Mouse (Mus musculus) intestine, embryonic 14.5 days (tissue): ENCODE data around the gene Irf2bp1. TPM values are rescaled to one million over a fixed set of nuclear protein-coding genes. Genes with fewer than 3 reads are reported as not detected.

ENCODE experiments used
- ATAC-seq: fragments of 200-750 bp; cut with Nextera tagmentation; replicated peaks from 2 replicates; pipeline ENCODE4 v1.8.0; 2017; ENCODE audit warnings: low read depth, moderate number of reproducible peaks, moderate TSS enrichment, moderate library complexity; ENCODE audit not compliant: low FRiP score, low TSS enrichment
- DNase-seq: peaks from one replicate; pipeline ENCODE4 v3.0.0-alpha.2; 2018; ENCODE audit warnings: low spot score
- H3K27ac ChIP-seq: fragments of 300-500 bp; sonication (generic); 2 replicates; pipeline ENCODE4 v1.5.1; 2014; ENCODE audit warnings: low read depth, mild to moderate bottlenecking, control low read depth
- H3K27me3 ChIP-seq: fragments of 300-500 bp; sonication (generic); replicated peaks from 2 replicates; pipeline ENCODE4 v1.6.1; 2014; ENCODE audit warnings: low read length, control low read depth; ENCODE audit not compliant: control insufficient read depth, insufficient read depth
- H3K36me3 ChIP-seq: fragments of 300-500 bp; sonication (generic); 2 replicates; pipeline ENCODE4 v1.6.1; 2014; ENCODE audit warnings: low read length, control low read depth; ENCODE audit not compliant: control insufficient read depth, insufficient read depth
- H3K4me1 ChIP-seq: fragments of 300-500 bp; sonication (generic); replicated peaks from 2 replicates; pipeline ENCODE4 v1.6.1; 2014; ENCODE audit warnings: low read length, control low read depth, mixed read lengths; ENCODE audit not compliant: control insufficient read depth, insufficient read depth
- H3K4me2 ChIP-seq: fragments of 300-500 bp; sonication (generic); 2 replicates; pipeline ENCODE4 v1.6.1; 2014; ENCODE audit warnings: low read length
- H3K4me3 ChIP-seq: fragments of 300-500 bp; sonication (generic); 2 replicates; pipeline ENCODE4 v1.5.1; 2014; ENCODE audit warnings: low read depth, low read length, control low read depth, mixed read lengths
- H3K9ac ChIP-seq: fragments of 300-500 bp; sonication (generic); 2 replicates; pipeline ENCODE4 v1.6.1; 2014; ENCODE audit warnings: mild to moderate bottlenecking, low read length
- H3K9me3 ChIP-seq: fragments of 300-500 bp; sonication (generic); 2 replicates; pipeline ENCODE4 v1.6.1; 2016; ENCODE audit warnings: low read length, control low read depth; ENCODE audit not compliant: control insufficient read depth
- WGBS: fragments of 180-500 bp; shearing (Covaris S2); extraction: QIAGEN DNeasy Blood & Tissue Kit; methylation state at CpG from one replicate; pipeline ENCODE4 v1.1.7; 2014; 5-methylcytosine and 5-hydroxymethylcytosine counted together
- polyA plus RNA-seq: library from polyadenylated mRNA; unstranded; fragments of >200 nt; fragmentation: Nextera tagmentation; extraction: Ambion mirVana; gene quantifications from 2 replicates; pipeline ENCODE4 v1.2.1, GENCODE M21; 2014

Irf2bp1 gene
- polyA plus RNA-seq, 1 experiment from 2014 or later = 29.6 TPM

GRCm38 (mm10) chr7:18991660-18992293, 12.1 kb upstream of the Irf2bp1 start:
- H3K27ac ChIP-seq = no peak overlapping the region
- peaks cover 9% of the 10 kb centered on the region for H3K4me1 ChIP-seq
- peaks cover 29% of the 10 kb centered on the region for H3K27me3 ChIP-seq
- peaks cover 15% of the 10 kb centered on the region; the same call in 1 of the 2 replicates for H3K36me3 ChIP-seq
- under 1% methylated on average over 58 of the region's 59 CpGs for WGBS
- H3K4me2 ChIP-seq = peak overlapping the region; percentile 81
- ATAC-seq (0 out of 2 replicates have a peak, but pooled peaks have one; percentile 17), DNase-seq (peak; percentile 71)
- no peaks in the 10 kb centered on the region for H3K9me3 ChIP-seq
- peak overlapping the region; percentile 51 for H3K4me3 ChIP-seq
- H3K9ac ChIP-seq = peak overlapping the region; percentile 42

DNA sequence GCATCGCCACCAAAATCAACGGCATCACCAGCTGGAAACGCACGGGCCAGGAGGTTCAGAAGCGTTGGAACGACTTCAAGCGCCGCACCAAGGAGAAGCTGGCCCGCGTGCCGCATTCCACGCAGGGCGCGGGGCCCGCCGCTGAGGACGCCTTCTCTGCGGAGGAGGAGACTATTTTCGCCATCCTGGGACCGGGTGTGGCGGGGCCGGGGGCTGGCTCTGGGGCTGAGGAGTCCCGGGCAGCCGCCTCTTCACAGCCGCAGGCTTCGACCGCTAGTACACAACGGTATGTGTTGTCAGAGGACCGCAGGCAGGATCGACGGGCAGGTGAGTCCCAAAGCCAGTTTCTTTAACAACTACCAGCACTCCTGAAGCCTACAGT, 11.6 kb upstream of the Irf2bp1 start:
- Histone ChIP-seq H3K4me2 (peak overlapping the region; percentile 81), H3K9me3 (no peaks in the 10 kb centered on the region), H3K9ac (peak overlapping the region; percentile 42), H3K4me1 (peaks cover 9% of the 10 kb centered on the region), H3K27me3 (peaks cover 29% of the 10 kb centered on the region), H3K36me3 (peaks cover 16% of the 10 kb centered on the region; the same call in 1 of the 2 replicates), H3K4me3 (peak overlapping the region; percentile 51), H3K27ac (no peak overlapping the region)
- 3% methylated on average over 31 of the region's 31 CpGs for WGBS
- DNase-seq (no peak), ATAC-seq (no peak)

DNA sequence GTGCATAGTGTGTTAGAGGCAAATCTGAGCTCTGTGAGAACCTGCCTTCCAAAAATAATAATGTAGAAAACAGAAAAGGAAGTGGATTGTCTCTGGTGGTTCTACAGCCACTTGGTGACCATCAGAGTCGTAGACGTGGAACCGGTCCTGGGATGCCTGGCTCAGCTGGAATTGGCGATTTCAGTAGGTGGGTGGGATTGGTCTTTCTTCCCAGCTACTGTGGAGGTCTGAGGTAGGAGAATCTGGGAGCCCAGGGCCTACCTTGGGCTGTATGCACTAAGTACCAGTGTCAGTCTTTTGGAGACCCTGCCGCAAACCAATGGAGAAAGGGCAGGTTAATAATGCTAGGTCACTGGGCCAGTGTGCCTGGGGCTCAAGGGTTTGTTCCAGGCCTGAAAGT, 10.8 kb upstream of the Irf2bp1 start:
- Histone ChIP-seq H3K27ac (no peak overlapping the region), H3K9ac (no peak overlapping the region), H3K27me3 (peaks cover 25% of the 10 kb centered on the region), H3K36me3 (peaks cover 16% of the 10 kb centered on the region; the same call in 1 of the 2 replicates), H3K4me1 (peaks cover 9% of the 10 kb centered on the region), H3K4me3 (no peak overlapping the region), H3K9me3 (no peaks in the 10 kb centered on the region), H3K4me2 (no peak overlapping the region)
- DNase-seq = no peak
- WGBS = 86% methylated on average over 5 of the region's 5 CpGs
- ATAC-seq = no peak

- DNase-seq (no peak), ATAC-seq (no peak)
- Histone ChIP-seq H3K9me3 (no peaks in the 10 kb centered on the region), H3K9ac (no peak overlapping the region), H3K4me2 (no peak overlapping the region), H3K4me1 (peaks cover 17% of the 10 kb centered on the region), H3K27me3 (no peaks in the 10 kb centered on the region; the same call in 1 of the 2 replicates), H3K36me3 (peaks cover 16% of the 10 kb centered on the region; the same call in 1 of the 2 replicates), H3K27ac (no peak overlapping the region), H3K4me3 (no peak overlapping the region)
- 48% methylated on average over 9 of the region's 9 CpGs for WGBS
Observed at GRCm38 (mm10) chr7:18998835-18999234, 5.0 kb upstream of the Irf2bp1 start.

- H3K4me2 ChIP-seq = peak overlapping the region; percentile 63
- no peak for ATAC-seq
Observed at GRCm38 (mm10) chr7:19000421-19000820, 3.4 kb upstream of the Irf2bp1 start.

GRCm38 (mm10) chr7:19001066-19001806, 2.6 kb upstream of the Irf2bp1 start:
- H3K4me1 ChIP-seq = peaks cover 35% of the 10 kb centered on the region
- 31% methylated on average over 18 of the region's 18 CpGs for WGBS
- peak overlapping the region; percentile 65; the same call in 1 of the 2 replicates for H3K27ac ChIP-seq
- H3K27me3 ChIP-seq = no peaks in the 10 kb centered on the region
- ATAC-seq = no peak
- peak overlapping the region; percentile 63 for H3K4me2 ChIP-seq
- peak overlapping the region; percentile 45 for H3K9ac ChIP-seq
- H3K36me3 ChIP-seq = peaks cover 21% of the 10 kb centered on the region
- H3K4me3 ChIP-seq = peak overlapping the region; percentile 38
- no peaks in the 10 kb centered on the region for H3K9me3 ChIP-seq
- peak; percentile 73 for DNase-seq

More at GRCm38 (mm10) chr7:19000421-19000820, 3.4 kb upstream of the Irf2bp1 start:
- Histone ChIP-seq H3K9ac (peak overlapping the region; percentile 45), H3K27me3 (no peaks in the 10 kb centered on the region), H3K4me1 (peaks cover 26% of the 10 kb centered on the region), H3K9me3 (no peaks in the 10 kb centered on the region), H3K36me3 (peaks cover 19% of the 10 kb centered on the region), H3K4me3 (peak overlapping the region; percentile 38), H3K27ac (peak overlapping the region; percentile 65; the same call in 1 of the 2 replicates)
- DNase-seq = no peak
- WGBS = 47% methylated on average over 10 of the region's 10 CpGs

DNA sequence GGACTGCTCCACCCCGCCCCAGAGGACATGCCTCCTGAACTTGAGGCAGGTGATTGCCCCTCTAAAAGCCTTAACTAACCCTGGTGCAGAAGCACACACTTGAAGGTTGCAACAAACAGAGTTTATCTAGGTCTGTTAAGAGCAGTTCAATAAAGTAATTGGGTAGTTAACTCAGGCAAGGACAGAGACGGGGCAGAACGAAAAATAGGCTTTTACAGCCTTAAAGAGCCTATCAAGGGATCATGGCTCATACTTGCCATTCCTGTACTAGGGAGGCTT, 2.1 kb upstream of the Irf2bp1 start:
- Histone ChIP-seq H3K27ac (peak overlapping the region; percentile 65), H3K4me1 (peaks cover 37% of the 10 kb centered on the region), H3K27me3 (no peaks in the 10 kb centered on the region), H3K36me3 (peaks cover 20% of the 10 kb centered on the region), H3K9ac (no peak overlapping the region), H3K4me3 (no peak overlapping the region), H3K4me2 (no peak overlapping the region), H3K9me3 (no peaks in the 10 kb centered on the region)
- no peak for DNase-seq
- 58% methylated on average over 3 of the region's 3 CpGs for WGBS
- no peak for ATAC-seq

GRCm38 (mm10) chr7:19002115-19002514, 1.7 kb upstream of the Irf2bp1 start:
- DNase-seq (no peak), ATAC-seq (no peak)
- Histone ChIP-seq H3K27me3 (no peaks in the 10 kb centered on the region), H3K4me2 (peak overlapping the region; percentile 68), H3K4me1 (peaks cover 37% of the 10 kb centered on the region), H3K36me3 (peaks cover 23% of the 10 kb centered on the region), H3K9ac (peak overlapping the region; percentile 54; the same call in 1 of the 2 replicates), H3K27ac (peak overlapping the region; percentile 65), H3K4me3 (peak overlapping the region; percentile 37), H3K9me3 (no peaks in the 10 kb centered on the region)
- 19% methylated on average over 4 of the region's 4 CpGs for WGBS
